Mouse (Mus musculus) urinary bladder, postnatal 36 days (tissue): ENCODE results near the gene Spns3.
A peak's percentile ranks its signal among the peaks of the same experiment; 100 is the strongest.

Experiments used
- DNase-seq, 2 experiments: peaks; one replicate each; pipeline ENCODE4 v3.0.0; 2022; ENCODE audit warnings: low spot score in 2 of 2, mixed read lengths in 1 of 2

Spns3 gene

GRCm38 (mm10) chr11:72485157-72485556 lies 65.1 kb downstream of the Spns3 start:
- DNase-seq, result no peak

GRCm38 (mm10) chr11:72484549-72484948 lies 65.8 kb downstream of the Spns3 start:
- DNase-seq, result no peak

GRCm38 (mm10) chr11:72481952-72482351 lies 68.4 kb downstream of the Spns3 start:
- no peak for DNase-seq

GRCm38 (mm10) chr11:72481313-72481712 lies 69.0 kb downstream of the Spns3 start:
- DNase-seq, result no peak

GRCm38 (mm10) chr11:72479499-72479898 lies 70.8 kb downstream of the Spns3 start:
- DNase-seq, result no peak

- DNase-seq, result no peak
These were observed 72.1 kb downstream of the Spns3 start for GRCm38 (mm10) chr11:72478228-72478627.

- DNase-seq, result no peak
These were observed 72.7 kb downstream of the Spns3 start for GRCm38 (mm10) chr11:72477653-72478052.

- no peak for DNase-seq
These were observed 73.1 kb downstream of the Spns3 start for GRCm38 (mm10) chr11:72477182-72477581.

GRCm38 (mm10) chr11:72476074-72476625 lies 74.2 kb downstream of the Spns3 start:
- no peak for DNase-seq

GRCm38 (mm10) chr11:72475408-72475807 lies 74.9 kb downstream of the Spns3 start:
- DNase-seq, result no peak

GRCm38 (mm10) chr11:72474926-72475325 lies 75.4 kb downstream of the Spns3 start:
- no peak for DNase-seq

- DNase-seq, result no peak
These were observed 76.8 kb downstream of the Spns3 start for GRCm38 (mm10) chr11:72473540-72473939.

GRCm38 (mm10) chr11:72471381-72471780 lies 78.9 kb downstream of the Spns3 start:
- DNase-seq, result no peak

- DNase-seq, result no peak
These were observed 80.3 kb downstream of the Spns3 start for GRCm38 (mm10) chr11:72470004-72470403.

- DNase-seq, result peak in 1 of 2 experiments; percentile 60
These were observed 81.1 kb downstream of the Spns3 start for GRCm38 (mm10) chr11:72469217-72469616.

GRCm38 (mm10) chr11:72468525-72468924 lies 81.8 kb downstream of the Spns3 start:
- DNase-seq, result no peak

- no peak for DNase-seq
These were observed 83.4 kb downstream of the Spns3 start for GRCm38 (mm10) chr11:72466694-72467507.

- no peak for DNase-seq
These were observed 84.2 kb downstream of the Spns3 start for GRCm38 (mm10) chr11:72465978-72466693.

- no peak for DNase-seq
These were observed 85.5 kb downstream of the Spns3 start for GRCm38 (mm10) chr11:72464821-72465220.

GRCm38 (mm10) chr11:72461500-72461981 lies 88.8 kb downstream of the Spns3 start:
- DNase-seq, result no peak

- DNase-seq, result no peak
These were observed 91.8 kb downstream of the Spns3 start for GRCm38 (mm10) chr11:72458502-72458901.

GRCm38 (mm10) chr11:72457995-72458496 lies 92.3 kb downstream of the Spns3 start:
- peak in 1 of 2 experiments; percentile 21 for DNase-seq
